Mouse (Mus musculus) ovary, adult 18-20 months (tissue): ENCODE measurements at regions not wholly inside any gene's neighbourhood (a gene's known extent, or its start where the extent isn't known, plus 50 kb on each side); places are given as distances from the start of the nearest gene placed in this dataset.

Experiments
- DNase-seq: peaks from one replicate; pipeline ENCODE4 v3.0.0; 2022; ENCODE audit warnings: low spot score, mixed read lengths

- DNase-seq: no peak
Measured at GRCm38 (mm10) chr19:14035371-14035770, 122.0 kb downstream of the Olfr1505 start.

DNA sequence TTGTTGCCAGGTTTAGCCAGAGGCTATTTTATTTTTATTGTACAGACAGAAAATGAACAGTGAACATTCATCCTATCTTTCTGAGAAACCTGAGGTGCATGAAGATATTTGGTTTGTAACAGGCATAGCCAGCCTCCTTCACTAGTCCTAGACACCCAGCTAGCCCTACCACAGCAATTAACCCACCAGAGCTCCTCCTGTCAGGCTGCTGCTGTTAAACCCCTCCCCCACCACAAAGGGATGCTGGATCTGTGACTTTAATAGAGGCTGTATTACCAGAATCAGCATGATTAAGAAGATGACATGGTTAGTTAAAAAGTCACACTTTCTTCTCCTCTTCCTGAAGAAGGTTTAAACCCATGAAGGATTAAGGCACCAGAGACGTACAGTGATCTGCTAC is 122.5 kb downstream of the Olfr1505 start:
- DNase-seq: no peak

DNA sequence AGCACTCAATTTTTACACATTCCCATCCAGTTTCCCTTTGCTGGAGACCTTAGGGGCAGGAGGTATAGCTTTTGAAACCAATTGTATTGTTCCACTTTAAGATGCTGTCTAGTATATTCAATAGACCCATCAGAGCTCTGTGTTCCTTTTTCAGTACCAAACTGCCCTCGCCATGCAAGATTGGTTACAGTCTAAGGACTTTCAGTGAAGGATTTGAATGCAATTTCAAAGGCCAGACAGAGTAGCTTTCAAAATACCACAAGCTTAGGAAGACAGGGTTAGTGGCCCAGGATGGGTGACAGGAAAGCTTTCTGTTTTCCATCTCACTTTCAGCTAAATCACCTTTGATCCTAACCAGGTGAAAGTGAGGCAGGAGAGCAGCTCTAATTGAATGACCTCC is 123.4 kb downstream of the Olfr1505 start:
- no peak for DNase-seq

DNA sequence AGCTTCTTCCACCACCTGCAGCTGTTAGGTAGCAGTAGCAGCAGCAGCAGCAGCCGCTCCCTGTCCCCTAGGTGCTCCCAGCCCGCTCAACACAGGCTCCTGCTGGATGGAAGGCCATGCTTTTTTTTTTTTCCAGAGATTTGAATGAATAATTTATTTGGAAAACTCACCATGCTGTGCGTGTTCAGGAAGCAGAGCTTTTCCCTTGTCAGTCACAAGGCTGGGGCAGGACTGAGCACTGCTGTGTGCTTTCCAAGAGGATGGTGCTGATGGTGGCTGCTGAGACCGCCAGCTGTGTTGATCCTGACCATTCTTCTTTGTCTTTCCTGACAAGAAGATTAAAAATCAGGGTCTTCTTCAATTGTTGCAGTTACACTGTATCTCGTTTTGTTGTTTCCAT is 129.4 kb downstream of the Olfr1505 start:
- DNase-seq: no peak

DNA sequence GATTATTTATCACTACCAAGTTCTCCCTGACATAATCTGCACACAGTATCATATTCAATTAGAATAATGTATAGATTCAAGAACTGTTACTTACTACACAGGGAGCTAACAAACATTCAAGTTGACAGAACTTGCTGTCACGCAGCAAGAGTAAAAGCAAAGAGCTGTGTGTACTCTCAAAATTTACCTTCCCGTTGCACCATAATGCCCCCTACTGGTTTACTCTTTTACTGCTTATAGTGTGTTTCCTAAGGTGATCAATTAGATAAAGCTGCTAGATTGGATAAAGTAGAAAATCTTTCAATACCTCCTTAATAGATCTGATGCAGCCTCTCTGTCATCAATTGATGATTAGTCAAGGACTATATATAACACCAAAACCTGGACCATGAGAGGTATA is 132.1 kb downstream of the Olfr1505 start:
- DNase-seq: no peak

DNA sequence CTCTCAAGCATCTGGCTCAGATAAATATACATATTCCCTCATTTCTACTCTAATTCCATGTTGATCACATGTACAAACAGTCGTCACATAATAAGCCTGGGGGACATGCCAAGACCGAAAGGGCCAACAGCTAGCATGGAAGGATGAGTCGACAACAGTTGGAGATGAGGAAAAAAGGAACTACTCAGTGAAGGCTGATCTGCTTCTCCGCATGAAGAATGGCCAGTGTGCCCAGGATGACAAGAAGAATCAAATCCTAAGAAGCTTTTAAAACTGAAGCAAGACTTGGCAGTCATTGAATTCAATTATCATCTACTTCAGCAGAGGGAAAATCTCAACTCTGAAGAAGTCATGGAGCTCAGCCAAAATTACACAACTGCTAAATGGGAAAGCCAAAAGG is 138.7 kb downstream of the Olfr1505 start:
- DNase-seq: no peak

- DNase-seq: no peak
Measured at GRCm38 (mm10) chr19:14080538-14080937, 167.2 kb downstream of the Olfr1505 start.

GRCm38 (mm10) chr19:14084726-14085125 is 171.4 kb downstream of the Olfr1505 start:
- no peak for DNase-seq

DNA sequence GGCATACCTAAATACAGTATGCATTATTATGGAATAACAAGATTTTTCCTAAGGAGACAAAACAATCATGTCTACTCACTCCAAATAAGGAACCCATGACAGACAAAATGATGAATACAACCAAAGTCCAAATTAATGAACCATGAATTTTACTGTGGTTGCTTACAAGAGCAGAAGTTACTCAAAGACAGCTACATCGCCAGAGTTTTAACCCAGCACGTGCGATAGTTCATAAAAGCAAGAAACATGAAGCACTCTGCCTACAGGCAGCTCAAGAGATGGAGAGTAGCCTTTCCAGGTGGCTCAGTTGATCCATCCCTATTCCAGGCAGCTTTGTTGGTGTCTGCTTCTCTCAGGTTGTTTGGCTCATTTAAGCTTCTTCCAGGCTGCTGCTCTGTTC is 176.8 kb downstream of the Olfr1505 start:
- DNase-seq: no peak

DNA sequence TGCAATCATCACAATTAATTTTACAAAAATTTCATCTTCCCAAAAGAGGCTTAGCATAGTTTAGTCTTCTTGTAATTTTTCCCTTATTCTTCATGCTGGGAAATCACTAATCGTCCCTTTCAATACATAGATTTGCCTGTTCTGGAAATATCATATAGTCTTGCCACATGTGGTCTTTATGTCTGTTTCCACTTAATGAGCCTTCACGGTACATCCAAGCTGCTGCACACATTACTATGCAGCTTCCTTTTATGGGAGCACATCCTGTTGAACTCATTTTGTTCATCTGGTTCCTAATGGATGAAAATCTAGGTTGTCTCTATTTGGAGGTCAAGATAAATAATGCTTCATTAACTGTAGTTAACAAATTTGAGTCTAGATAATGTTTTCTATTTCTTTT is 180.9 kb downstream of the Olfr1505 start:
- no peak for DNase-seq

DNA sequence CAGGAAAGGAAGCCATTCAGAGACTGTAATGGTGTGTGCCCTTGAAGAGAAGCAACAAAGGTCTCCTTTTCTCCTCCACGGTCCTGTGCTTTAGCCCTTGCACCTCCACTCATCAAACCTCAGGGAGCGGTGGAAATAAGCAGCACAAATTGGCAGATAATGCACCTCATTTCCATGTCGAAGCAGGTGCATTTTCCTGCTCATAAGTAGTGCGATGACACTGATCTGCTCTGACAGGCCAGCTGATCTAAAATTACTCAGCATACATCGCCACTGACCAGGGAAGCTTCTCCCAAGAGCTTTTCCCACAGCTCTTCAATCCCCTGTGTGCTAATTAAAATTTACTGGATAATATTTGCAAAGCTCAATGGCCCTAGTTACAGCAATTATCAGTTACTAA is 182.9 kb downstream of the Olfr1505 start:
- DNase-seq: no peak

DNA sequence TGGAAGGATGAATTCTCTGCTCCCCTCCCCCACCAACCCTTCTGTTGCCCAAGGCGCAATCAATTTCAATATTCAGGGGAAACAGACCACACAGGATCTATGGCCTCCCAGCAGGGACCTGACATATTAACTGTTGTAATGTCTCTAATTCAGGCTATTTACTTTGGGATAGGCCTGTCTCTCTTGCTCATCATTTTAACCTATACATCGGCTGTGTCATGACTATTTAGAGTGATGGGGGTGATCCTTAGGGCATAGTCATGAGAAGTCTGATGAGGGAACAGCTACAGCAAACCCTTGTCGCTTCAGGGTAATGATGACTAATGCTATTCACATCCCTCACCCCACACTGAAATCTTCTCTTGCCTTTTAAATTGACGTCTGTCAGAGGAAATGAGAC is 195.8 kb downstream of the Olfr1505 start:
- no peak for DNase-seq

DNA sequence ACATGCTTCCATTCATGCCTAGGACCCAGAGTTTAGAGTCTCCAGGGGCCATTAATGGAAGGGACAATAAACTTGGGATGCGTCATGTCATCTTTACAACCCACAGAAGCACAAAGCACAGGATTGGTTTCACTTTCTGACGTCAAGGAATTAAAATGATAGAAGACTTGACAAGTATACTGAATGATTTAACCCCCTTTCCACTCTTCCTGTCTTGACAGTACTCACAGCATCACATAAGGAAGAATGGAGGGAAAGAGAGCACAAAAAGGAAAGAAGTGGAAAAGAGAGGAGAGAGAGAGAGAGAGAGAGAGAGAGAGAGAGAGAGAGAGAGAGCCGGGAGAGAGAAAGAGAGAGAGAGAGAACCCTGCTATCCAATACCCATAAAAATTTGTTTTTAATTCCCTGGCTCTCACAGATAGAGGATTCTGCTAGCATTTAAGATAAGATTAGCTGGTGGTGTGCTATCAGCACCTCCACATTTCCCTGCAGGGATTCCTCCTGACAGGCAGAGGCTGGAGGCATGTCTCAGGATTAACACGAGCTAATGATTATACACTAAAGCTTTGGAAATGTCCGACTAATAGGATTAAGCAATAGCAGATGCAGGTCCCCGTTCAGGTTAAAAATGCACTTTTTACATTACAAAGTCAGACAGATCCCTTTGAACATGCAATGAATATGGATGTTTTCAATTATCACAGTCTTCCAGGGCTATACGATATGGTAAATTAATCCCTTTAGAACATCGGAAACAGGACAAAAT is 210.2 kb downstream of the Olfr1505 start:
- DNase-seq: no peak

DNA sequence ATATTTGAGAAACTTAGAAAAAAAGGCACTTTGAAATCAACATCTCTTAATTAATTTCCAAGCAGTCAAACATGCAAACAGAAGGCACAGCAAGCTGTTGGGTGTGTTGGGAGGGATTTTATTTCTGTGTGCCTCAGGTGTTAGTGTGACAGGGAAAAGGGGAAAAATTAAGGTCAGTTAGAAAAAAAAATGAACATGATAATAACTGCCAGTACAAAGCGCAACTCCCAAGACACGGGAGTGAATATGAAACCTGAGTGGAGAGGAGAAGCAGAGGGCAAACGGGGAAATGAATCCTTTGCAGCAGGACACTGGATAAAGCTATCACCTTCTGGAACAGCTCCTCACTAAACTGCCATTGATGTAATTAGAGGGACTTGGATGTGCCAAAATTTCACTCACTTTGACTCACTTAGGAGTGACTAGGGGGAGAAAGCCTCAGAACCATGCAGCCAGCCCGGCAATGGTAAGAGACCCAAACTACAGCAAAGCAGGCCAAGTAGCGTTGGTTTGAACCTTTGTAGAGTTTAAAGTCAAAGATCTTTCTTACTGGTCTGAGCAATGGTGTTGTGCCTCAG is 211.0 kb downstream of the Olfr1505 start:
- no peak for DNase-seq

GRCm38 (mm10) chr19:14124986-14125385 is 211.7 kb downstream of the Olfr1505 start:
- no peak for DNase-seq

DNA sequence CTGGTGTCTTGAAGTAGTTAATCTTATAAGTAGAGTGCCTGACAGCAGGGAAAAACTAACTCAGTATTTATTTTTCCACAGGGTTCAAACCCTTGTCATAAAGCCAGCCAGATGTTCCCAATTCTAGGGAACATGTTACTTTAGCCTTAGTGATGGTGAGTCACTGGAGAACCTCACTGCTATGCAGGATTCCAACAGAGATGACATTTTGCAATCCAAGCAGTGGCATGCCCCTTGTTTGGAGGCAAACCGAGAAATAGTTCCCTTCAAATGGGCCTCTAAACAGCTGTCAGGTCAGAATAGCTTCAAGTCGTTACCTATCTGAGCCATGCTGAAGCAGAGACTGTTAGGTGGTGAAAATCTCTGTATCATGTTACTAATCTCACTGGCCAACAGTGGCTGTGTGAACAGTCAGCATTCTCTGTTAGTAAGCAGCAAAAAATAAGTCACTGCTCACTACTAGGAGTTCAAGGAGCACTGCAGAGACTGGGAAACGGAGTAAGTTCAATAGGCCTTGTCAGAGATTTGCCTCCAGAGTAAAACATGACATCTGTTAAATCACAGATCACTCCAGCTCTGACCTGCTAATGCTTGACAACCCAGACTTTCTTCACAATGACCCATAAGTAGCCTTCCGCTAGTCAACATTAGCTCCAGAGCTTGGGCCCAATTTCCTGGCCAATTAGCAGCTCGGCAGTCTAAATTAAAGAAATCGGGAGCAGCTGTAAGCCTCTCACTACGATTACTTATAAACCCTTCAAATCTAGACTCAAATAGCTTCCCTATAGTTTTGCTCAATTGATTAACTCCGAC is 215.3 kb downstream of the Olfr1505 start:
- no peak for DNase-seq

- DNase-seq: no peak
Measured at GRCm38 (mm10) chr19:14161217-14161616, 247.9 kb downstream of the Olfr1505 start.

DNA sequence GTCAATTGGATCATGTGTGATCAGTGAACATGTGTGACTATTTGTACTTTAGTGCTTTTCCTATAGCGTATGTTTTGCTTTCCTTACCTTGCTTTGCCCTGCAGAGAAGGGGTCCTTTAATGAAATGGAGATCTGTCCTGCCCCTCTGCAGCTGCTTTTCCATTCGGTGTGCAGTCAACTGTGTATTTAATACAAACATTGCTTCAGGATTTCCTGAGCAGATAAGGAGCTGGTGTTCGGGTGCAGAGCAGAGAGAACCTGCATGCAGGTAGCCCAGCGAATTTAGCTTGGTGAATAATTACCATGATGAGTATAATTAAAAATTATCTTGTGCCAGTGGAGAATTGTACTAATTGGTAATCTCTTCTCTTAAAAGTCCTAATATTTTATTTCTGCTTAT is 249.4 kb downstream of the Olfr1505 start:
- no peak for DNase-seq

DNA sequence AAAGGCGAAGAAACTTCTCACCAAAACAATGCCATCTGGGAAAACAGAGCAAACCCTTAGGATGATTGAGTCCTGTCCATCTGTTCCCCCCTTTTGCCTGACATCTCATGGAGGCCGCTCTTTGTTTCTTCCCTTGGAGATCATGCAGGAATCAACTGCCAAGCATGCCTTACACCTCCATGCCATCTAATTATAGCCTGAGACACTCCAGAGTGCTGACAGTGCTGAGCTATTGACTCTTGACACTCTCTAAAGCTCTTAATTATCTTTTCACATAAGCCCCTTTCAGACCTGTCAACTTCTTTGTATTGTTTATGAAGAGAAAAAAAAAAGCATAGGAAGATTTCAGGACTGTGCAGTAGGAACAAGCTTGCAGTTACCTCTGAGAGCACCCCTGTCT is 252.4 kb downstream of the Olfr1505 start:
- DNase-seq: no peak

- peak; percentile 12 for DNase-seq
Measured at GRCm38 (mm10) chr19:14180244-14180643, 266.9 kb downstream of the Olfr1505 start.

DNA sequence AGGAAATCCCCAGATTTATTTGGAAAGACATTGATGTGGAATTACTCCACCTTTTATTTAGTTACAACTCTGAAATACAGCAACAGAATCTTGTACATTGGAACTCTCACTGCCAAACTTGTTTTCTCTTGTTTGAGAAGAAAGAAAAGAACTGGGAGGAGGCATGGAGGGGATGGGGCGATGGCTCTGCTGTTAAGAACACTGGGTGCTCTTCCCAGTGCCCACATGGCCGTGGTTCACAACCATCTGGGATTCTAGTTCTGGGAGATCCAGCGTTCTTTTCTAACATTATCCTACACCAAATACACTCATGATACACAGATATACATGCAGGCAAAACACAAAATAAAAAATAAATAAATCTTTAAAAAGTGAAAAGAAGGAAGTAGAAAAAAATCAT is 267.6 kb downstream of the Olfr1505 start:
- no peak for DNase-seq

GRCm38 (mm10) chr19:14181661-14182415 is 268.5 kb downstream of the Olfr1505 start:
- DNase-seq: peak; percentile 9
